Mouse (Mus musculus) olfactory bulb, adult 2 months (tissue): ENCODE results near the gene Yipf2. TPM values are rescaled to one million over a fixed set of nuclear protein-coding genes. Genes with fewer than 3 reads are reported as not detected.
"Not testable (repeated sequence)": the region's sequence is repeated elsewhere in the genome, so short reads cannot be mapped to it uniquely, and the experiment has no call there.

ENCODE experiments used
- H3K27ac ChIP-seq: fragments of 200-500 bp; 2 replicates; pipeline ENCODE4 v1.5.1; 2012; ENCODE audit warnings: low read depth, low read length; ENCODE audit not compliant: insufficient read depth
- H3K4me1 ChIP-seq: fragments of 200-500 bp; 2 replicates; pipeline ENCODE4 v1.6.1; 2012; ENCODE audit warnings: low read length; ENCODE audit not compliant: control insufficient read depth, insufficient read depth
- H3K4me3 ChIP-seq: fragments of 200-500 bp; 2 replicates; pipeline ENCODE4 v1.5.1; 2012; ENCODE audit warnings: mild to moderate bottlenecking, low read depth, low read length, moderate library complexity; ENCODE audit not compliant: insufficient read depth
- CTCF ChIP-seq: fragments of 200-500 bp; IDR thresholded peaks from 2 replicates; pipeline ENCODE4 v1.5.1; 2012; ENCODE audit warnings: low read depth, mild to moderate bottlenecking, low read length, moderate library complexity; ENCODE audit not compliant: insufficient read depth
- POLR2A ChIP-seq: fragments of 200-500 bp; IDR thresholded peaks from 2 replicates; pipeline ENCODE4 v1.6.1; 2012; ENCODE audit warnings: mild to moderate bottlenecking, low read depth, low read length, moderate library complexity; ENCODE audit not compliant: insufficient read depth
- WGBS: fragments of 180-500 bp; shearing (Covaris S2); methylation state at CpG from one replicate; pipeline ENCODE4 v1.1.7; 2018; 5-methylcytosine and 5-hydroxymethylcytosine counted together
- polyA plus RNA-seq: library from polyadenylated mRNA; stranded (reverse); fragments of >200 nt; gene quantifications from 2 replicates; pipeline ENCODE4 v1.2.4, GENCODE M21; 2012; ENCODE audit warnings: low replicate concordance; ENCODE audit not compliant: missing spikeins, insufficient read depth, insufficient read length

Yipf2 gene
- polyA plus RNA-seq, 1 experiment, result not detected

- TF ChIP-seq POLR2A, result no peak
- TF ChIP-seq CTCF, result peak; percentile 57
- no peak overlapping the region for H3K27ac ChIP-seq
- H3K4me3 ChIP-seq, result no peak overlapping the region
- WGBS, result 50% methylated on average over 10 of the region's 10 CpGs
- no peaks in the 10 kb centered on the region for H3K4me1 ChIP-seq
These were observed 9.2 kb upstream of the Yipf2 start for GRCm38 (mm10) chr9:21601722-21602399.

- H3K4me1 ChIP-seq, result no peaks in the 10 kb centered on the region
- 87% methylated on average over 2 of the region's 2 CpGs for WGBS
- no peak overlapping the region for H3K27ac ChIP-seq
- TF ChIP-seq CTCF, result no peak
- TF ChIP-seq POLR2A, result no peak
- H3K4me3 ChIP-seq, result no peak overlapping the region
These were observed 8.4 kb upstream of the Yipf2 start for GRCm38 (mm10) chr9:21601073-21601472.

- TF ChIP-seq POLR2A (no peak), CTCF (no peak)
- WGBS, result 73% methylated on average over 3 of the region's 3 CpGs
- Histone ChIP-seq H3K4me3 (no peak overlapping the region), H3K27ac (no peak overlapping the region), H3K4me1 (no peaks in the 10 kb centered on the region)
These were observed 7.6 kb upstream of the Yipf2 start for GRCm38 (mm10) chr9:21600186-21600585.

- no peak overlapping the region for H3K27ac ChIP-seq
- 29% methylated on average over 2 of the region's 2 CpGs for WGBS
- peaks cover 4% of the 10 kb centered on the region for H3K4me1 ChIP-seq
- TF ChIP-seq CTCF (no peak), POLR2A (no peak)
- H3K4me3 ChIP-seq, result no peak overlapping the region
These were observed 5.6 kb upstream of the Yipf2 start for GRCm38 (mm10) chr9:21598198-21598597.

GRCm38 (mm10) chr9:21594838-21595237 is 2.2 kb upstream of the Yipf2 start:
- Histone ChIP-seq H3K4me1 (peaks cover 6% of the 10 kb centered on the region), H3K27ac (no peak overlapping the region), H3K4me3 (no peak overlapping the region)
- TF ChIP-seq CTCF (no peak), POLR2A (no peak)
- WGBS, result 74% methylated on average over 2 of the region's 2 CpGs

GRCm38 (mm10) chr9:21594350-21594749 is 1.7 kb upstream of the Yipf2 start:
- H3K4me3 ChIP-seq, result peak overlapping the region; percentile 11; the same call in 1 of the 2 replicates
- H3K27ac ChIP-seq, H3K4me1 ChIP-seq: not testable (repeated sequence)
- 52% methylated on average over 8 of the region's 8 CpGs for WGBS

GRCm38 (mm10) chr9:21593122-21593721 is 594 bp upstream of the Yipf2 start:
- H3K4me1 ChIP-seq, result peaks cover 6% of the 10 kb centered on the region
- H3K4me3 ChIP-seq, result peak overlapping the region; percentile 68
- H3K27ac ChIP-seq, result peak overlapping the region; percentile 53; the same call in 1 of the 2 replicates
- no peak for TF ChIP-seq POLR2A
- no peak for TF ChIP-seq CTCF
- WGBS, result under 1% methylated on average over 68 of the region's 69 CpGs

GRCm38 (mm10) chr9:21591831-21592702 is 561 bp downstream of the Yipf2 start:
- H3K4me1 ChIP-seq, result peaks cover 14% of the 10 kb centered on the region
- H3K27ac ChIP-seq, result 0 out of 2 replicates have a peak overlapping the region, but pooled peaks have one; percentile 5
- 16% methylated on average over 17 of the region's 17 CpGs for WGBS
- H3K4me3 ChIP-seq, result peak overlapping the region; percentile 68
- no peak for TF ChIP-seq POLR2A
- TF ChIP-seq CTCF, result no peak

GRCm38 (mm10) chr9:21591127-21591830 is 1.3 kb downstream of the Yipf2 start:
- peaks cover 14% of the 10 kb centered on the region for H3K4me1 ChIP-seq
- no peak overlapping the region for H3K4me3 ChIP-seq
- H3K27ac ChIP-seq, result no peak overlapping the region
- no peak for TF ChIP-seq CTCF
- no peak for TF ChIP-seq POLR2A
- 72% methylated on average over 6 of the region's 6 CpGs for WGBS
